Mouse (Mus musculus): Measurements from ENCODE around the gene Fbxo36.

Fbxo36 gene

GRCm38 (mm10) chr1:84945950-84946349, 106.3 kb downstream of the Fbxo36 start:
- no peak for DNase-seq (ENCODE audit: low read depth, low spot score)

- DNase-seq (ENCODE audit: low read depth, low spot score): no peak
Measured at GRCm38 (mm10) chr1:84947390-84947789, 107.7 kb downstream of the Fbxo36 start.
